Mouse (Mus musculus): ENCODE measurements at regions not wholly inside any gene's neighbourhood (a gene's known extent, or its start where the extent isn't known, plus 50 kb on each side); places are given as distances from the start of the nearest gene placed in this dataset.

GRCm38 (mm10) chr12:106864076-106864475 is 624.4 kb upstream of the 3110018I06Rik start:
- no peak for DNase-seq (ENCODE audit: low read depth, low spot score)

GRCm38 (mm10) chr12:106868036-106868435 is 620.4 kb upstream of the 3110018I06Rik start:
- no peak for DNase-seq (ENCODE audit: low read depth, low spot score)

- no peak for DNase-seq (ENCODE audit: low read depth, low spot score)
These were observed 617.0 kb upstream of the 3110018I06Rik start for GRCm38 (mm10) chr12:106871481-106871880.

GRCm38 (mm10) chr12:106872966-106873730 is 615.3 kb upstream of the 3110018I06Rik start:
- no peak for DNase-seq (ENCODE audit: low read depth, low spot score)

DNA sequence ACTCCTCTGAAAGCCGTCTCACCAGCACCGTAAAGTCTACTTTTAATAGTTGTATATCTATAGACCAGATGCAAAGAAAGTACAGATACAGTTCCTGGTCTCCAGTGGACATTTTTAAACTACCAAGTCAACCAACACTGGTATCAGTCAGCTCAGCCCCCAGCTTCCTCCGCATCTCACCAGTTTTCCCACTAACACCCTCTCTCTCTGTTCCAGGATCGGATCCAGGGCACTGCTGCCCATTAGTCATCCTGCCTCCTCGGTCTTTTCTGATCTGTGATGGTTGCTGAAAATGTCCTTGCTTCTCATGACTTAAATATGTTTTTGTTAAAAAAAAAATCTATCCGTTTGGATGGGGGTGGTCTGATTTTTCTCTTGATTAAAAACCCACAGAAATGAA is 598.1 kb upstream of the 3110018I06Rik start:
- no peak for DNase-seq (ENCODE audit: low read depth, low spot score)

- DNase-seq (ENCODE audit: low read depth, low spot score): no peak
These were observed 594.4 kb upstream of the 3110018I06Rik start for GRCm38 (mm10) chr12:106894061-106894460.

GRCm38 (mm10) chr12:106904202-106904601 is 584.2 kb upstream of the 3110018I06Rik start:
- DNase-seq (ENCODE audit: low read depth, low spot score): no peak

GRCm38 (mm10) chr12:106912782-106913181 is 575.6 kb upstream of the 3110018I06Rik start:
- DNase-seq (ENCODE audit: low read depth, low spot score): no peak

DNA sequence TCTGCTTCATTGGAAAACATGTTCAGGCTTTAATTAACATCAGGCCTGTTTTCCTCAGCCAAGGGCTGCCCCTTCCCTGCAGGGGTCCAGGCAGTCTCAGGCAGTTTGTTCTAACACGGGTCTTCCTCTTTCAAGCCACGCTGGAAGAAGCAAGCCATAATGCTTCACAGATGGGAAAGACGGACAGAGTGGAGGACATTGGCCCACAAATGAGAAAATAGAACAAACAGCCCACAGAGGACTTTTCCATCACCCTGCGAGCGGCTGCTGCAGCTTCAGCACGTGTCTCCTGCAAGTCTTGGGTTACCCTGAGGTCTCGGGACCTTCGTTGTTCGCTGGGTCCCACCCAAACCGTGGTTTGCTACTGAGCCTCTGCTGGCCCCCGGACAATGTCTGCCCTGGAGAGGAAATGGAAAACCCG is 565.9 kb upstream of the 3110018I06Rik start:
- DNase-seq (ENCODE audit: low read depth, low spot score): peak; percentile 37

DNA sequence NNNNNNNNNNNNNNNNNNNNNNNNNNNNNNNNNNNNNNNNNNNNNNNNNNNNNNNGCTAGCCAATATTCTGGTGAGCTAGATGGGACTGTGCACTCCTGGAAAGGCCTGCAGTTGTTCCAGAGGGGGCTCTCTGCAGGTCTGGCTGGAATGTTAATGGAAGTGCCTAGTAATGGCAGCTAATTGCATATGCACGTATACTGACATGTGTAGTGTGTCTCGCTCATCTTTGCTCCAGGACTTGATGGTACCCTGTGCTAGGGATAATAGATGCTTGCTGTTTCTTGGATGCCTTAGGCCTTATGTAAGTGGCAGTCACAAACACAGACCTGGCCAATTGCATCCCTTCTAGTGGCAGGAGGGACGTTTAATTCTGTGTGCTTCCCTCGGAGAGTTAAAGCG is 560.0 kb upstream of the 3110018I06Rik start:
- no peak for DNase-seq (ENCODE audit: low read depth, low spot score)

DNA sequence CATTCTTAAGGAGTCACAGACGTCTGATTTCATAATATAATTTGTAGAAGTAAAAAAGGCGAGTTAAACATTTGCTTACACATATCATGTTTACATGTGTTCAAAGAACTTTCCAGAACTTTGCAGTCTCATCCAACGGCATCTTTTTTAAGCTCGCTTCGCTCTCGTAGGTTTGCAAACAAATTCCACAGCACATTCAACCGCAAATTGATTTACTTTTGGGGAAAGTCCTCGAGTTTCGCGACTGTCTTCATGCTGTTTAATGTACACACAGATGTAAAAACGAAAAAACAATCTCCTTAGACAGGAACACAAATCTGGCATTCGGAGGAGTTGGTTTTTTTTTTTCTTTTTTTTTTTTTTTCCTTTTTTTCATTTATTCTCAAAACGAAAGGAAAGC is 559.3 kb upstream of the 3110018I06Rik start:
- no peak for DNase-seq (ENCODE audit: low read depth, low spot score)

GRCm38 (mm10) chr12:106931591-106931990 is 556.8 kb upstream of the 3110018I06Rik start:
- DNase-seq (ENCODE audit: low read depth, low spot score): no peak

DNA sequence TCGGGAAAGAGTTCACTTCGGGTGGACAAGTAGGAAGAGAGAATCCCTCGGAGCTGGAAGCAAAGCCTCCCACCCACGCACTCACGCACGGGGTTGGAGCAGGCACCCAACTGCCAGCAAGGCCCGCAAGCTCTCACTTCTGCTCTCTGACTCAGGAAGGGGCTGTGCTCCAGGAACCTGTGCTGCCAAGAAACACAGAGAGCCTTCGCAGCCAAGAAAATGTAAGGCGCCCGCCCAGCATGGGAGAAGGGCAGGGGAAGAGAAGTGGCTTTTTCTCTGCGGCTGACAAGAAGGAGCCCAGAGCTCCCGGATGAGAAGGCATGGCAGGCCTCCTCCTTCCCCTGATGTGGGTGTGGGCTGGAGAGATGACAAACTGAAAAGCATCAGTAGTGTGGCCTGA is 549.1 kb upstream of the 3110018I06Rik start:
- no peak for DNase-seq (ENCODE audit: low read depth, low spot score)

DNA sequence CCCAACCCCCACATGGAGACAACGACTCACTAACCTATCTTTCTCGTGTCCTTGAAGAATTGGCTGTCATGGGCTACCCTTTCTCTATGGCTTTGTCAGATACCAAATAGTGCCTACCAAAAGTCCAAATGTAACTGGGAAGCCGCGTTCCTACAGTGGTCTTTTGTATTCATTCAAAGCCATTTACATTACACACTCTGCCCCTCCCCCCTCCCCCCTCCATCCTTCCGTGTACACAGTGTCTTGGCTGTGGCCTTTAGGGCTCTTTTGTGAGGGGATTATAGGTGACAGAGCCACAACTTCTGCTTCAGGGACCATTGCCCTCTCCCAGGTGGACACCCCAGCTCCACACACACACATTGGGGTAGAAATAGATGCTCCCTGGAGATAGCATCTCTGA is 544.6 kb upstream of the 3110018I06Rik start:
- DNase-seq (ENCODE audit: low read depth, low spot score): no peak

GRCm38 (mm10) chr12:106952621-106953020 is 535.8 kb upstream of the 3110018I06Rik start:
- no peak for DNase-seq (ENCODE audit: low read depth, low spot score)

GRCm38 (mm10) chr12:106955778-106956177 is 532.7 kb upstream of the 3110018I06Rik start:
- DNase-seq (ENCODE audit: low read depth, low spot score): no peak

DNA sequence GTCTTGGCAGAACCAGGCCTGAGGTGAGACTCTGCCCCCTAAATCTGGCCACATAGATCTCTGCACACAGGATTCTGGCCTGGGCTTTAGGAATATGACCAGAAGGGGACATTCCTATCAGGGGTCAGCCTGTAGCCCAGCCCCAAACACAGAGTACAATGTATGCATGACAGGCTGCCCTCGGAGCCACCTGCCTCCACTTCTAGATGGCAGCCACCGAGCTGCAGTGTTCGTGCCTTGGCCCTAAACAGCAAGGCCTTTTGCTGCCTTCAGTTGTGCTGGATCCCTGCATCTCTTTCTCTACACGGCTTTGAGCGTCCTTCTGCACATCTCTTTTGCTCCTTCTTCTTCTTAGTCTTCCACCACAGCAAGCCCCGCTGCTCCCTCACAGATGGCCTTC is 532.2 kb upstream of the 3110018I06Rik start:
- DNase-seq (ENCODE audit: low read depth, low spot score): no peak

DNA sequence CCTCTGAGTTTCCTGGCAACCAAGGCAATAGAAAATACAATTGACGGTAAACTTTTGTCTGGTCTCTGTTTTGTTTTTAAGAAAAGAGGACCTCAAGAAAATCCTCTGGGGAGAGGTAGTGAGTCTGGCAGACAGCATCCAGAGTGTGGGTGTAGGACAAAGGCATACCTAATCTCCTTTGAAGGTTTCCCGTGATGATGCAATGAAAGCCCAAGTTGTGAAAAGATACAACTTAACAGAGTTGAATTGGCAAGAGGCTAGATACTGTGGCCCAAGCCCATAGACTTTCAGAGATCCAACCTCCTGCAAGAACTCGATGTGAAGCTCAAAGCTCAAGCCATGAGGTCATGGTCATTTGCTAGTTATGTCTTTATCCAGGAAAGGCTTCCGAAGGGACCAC is 526.4 kb upstream of the 3110018I06Rik start:
- no peak for DNase-seq (ENCODE audit: low read depth, low spot score)

GRCm38 (mm10) chr12:106963762-106964161 is 524.7 kb upstream of the 3110018I06Rik start:
- no peak for DNase-seq (ENCODE audit: low read depth, low spot score)

DNA sequence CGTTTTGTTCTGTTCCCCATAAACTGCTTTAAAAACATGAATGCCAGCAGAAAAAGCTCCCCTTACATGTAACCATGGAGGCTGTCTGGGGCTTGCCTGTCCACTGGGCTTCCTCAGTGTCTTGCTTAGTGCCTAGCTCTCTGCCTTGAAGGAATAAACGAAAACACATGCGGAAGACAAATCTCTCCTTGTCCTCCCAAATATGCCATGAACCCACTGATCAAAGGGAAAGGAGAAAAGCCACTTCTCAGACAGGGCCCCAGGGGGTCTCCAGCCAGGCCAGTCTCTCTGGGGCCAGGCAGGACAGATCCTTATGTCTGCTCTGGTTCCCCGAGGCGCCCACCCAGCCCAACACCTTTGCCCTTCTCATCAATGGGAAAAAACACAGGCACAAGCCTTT is 518.6 kb upstream of the 3110018I06Rik start:
- peak; percentile 22 for DNase-seq (ENCODE audit: low read depth, low spot score)

GRCm38 (mm10) chr12:106992421-106992820 is 496.0 kb upstream of the 3110018I06Rik start:
- no peak for DNase-seq (ENCODE audit: low read depth, low spot score)

GRCm38 (mm10) chr12:106993011-106993410 is 495.4 kb upstream of the 3110018I06Rik start:
- no peak for DNase-seq (ENCODE audit: low read depth, low spot score)

GRCm38 (mm10) chr12:107010995-107011786 is 477.2 kb upstream of the 3110018I06Rik start:
- DNase-seq (ENCODE audit: low read depth, low spot score): peak; percentile 24

Data from embryo, embryonic 11.5 days (tissue).